Mouse (Mus musculus) lung, embryonic 15.5 days (tissue): ENCODE results near the gene Brd1. TPM values are rescaled to one million over a fixed set of nuclear protein-coding genes. Genes with fewer than 3 reads are reported as not detected.
"Not testable (repeated sequence)": the region's sequence is repeated elsewhere in the genome, so short reads cannot be mapped to it uniquely, and the experiment has no call there.

Experiments
- ATAC-seq: fragments of 200-750 bp; cut with Nextera tagmentation; 2 replicates; pipeline ENCODE4 v1.8.0; 2017; ENCODE audit warnings: moderate number of reproducible peaks, borderline replicate concordance; ENCODE audit not compliant: low FRiP score, low TSS enrichment; ENCODE audit errors: extremely low read depth
- H3K27ac ChIP-seq: fragments of 300-500 bp; sonication (generic); 2 replicates; pipeline ENCODE4 v1.5.1; 2015; ENCODE audit warnings: moderate library complexity, mild to moderate bottlenecking, inconsistent platforms
- H3K27me3 ChIP-seq: fragments of 300-500 bp; sonication (generic); 2 replicates; pipeline ENCODE4 v1.6.1; 2015; ENCODE audit warnings: inconsistent platforms
- H3K36me3 ChIP-seq: fragments of 300-500 bp; sonication (generic); 2 replicates; pipeline ENCODE4 v1.6.1; 2015; ENCODE audit warnings: inconsistent platforms
- H3K4me1 ChIP-seq: fragments of 300-500 bp; sonication (generic); 2 replicates; pipeline ENCODE4 v1.6.1; 2015; ENCODE audit warnings: inconsistent platforms
- H3K4me2 ChIP-seq: fragments of 300-500 bp; sonication (generic); 2 replicates; pipeline ENCODE4 v1.6.1; 2015; ENCODE audit warnings: inconsistent platforms, mild to moderate bottlenecking, moderate library complexity
- H3K4me3 ChIP-seq: fragments of 300-500 bp; sonication (generic); 2 replicates; pipeline ENCODE4 v1.5.1; 2015; ENCODE audit warnings: mild to moderate bottlenecking, inconsistent platforms
- H3K9ac ChIP-seq: fragments of 300-500 bp; sonication (generic); 2 replicates; pipeline ENCODE4 v1.6.1; 2015; ENCODE audit warnings: inconsistent platforms
- H3K9me3 ChIP-seq: fragments of 300-500 bp; sonication (generic); 2 replicates; pipeline ENCODE4 v1.6.1; 2016; ENCODE audit warnings: inconsistent platforms
- WGBS: fragments of 180-500 bp; shearing (Covaris S2); methylation state at CpG from one replicate; pipeline ENCODE4 v1.1.7; 2015; 5-methylcytosine and 5-hydroxymethylcytosine counted together
- polyA plus RNA-seq: library from polyadenylated mRNA; unstranded; fragments of >200 nt; fragmentation: Nextera tagmentation; extraction: Ambion mirVana; gene quantifications from 2 replicates; pipeline ENCODE4 v1.2.1, GENCODE M21; 2015

Gene Brd1
- polyA plus RNA-seq, 1 experiment from 2014 or later, result 19.9 TPM

GRCm38 (mm10) chr15:88725036-88725435 lies 9.0 kb downstream of the Brd1 start:
- Histone ChIP-seq H3K27ac (no peak overlapping the region), H3K27me3 (no peaks in the 10 kb centered on the region), H3K4me2 (no peak overlapping the region), H3K9ac (no peak overlapping the region), H3K36me3 (peaks cover 80% of the 10 kb centered on the region), H3K4me1 (no peaks in the 10 kb centered on the region), H3K4me3 (no peak overlapping the region), H3K9me3 (no peaks in the 10 kb centered on the region)
- 91% methylated on average over 5 of the region's 5 CpGs for WGBS
- no peak for ATAC-seq

- peaks cover 77% of the 10 kb centered on the region for H3K36me3 ChIP-seq
These were observed 9.7 kb downstream of the Brd1 start for GRCm38 (mm10) chr15:88724311-88724710.

GRCm38 (mm10) chr15:88723205-88723604 lies 10.8 kb downstream of the Brd1 start:
- Histone ChIP-seq H3K27ac (no peak overlapping the region), H3K9me3 (no peaks in the 10 kb centered on the region), H3K4me1 (no peaks in the 10 kb centered on the region), H3K4me3 (no peak overlapping the region), H3K4me2 (no peak overlapping the region), H3K36me3 (peaks cover 77% of the 10 kb centered on the region), H3K9ac (no peak overlapping the region), H3K27me3 (no peaks in the 10 kb centered on the region)
- WGBS, result 88% methylated on average over 6 of the region's 6 CpGs
- ATAC-seq, result no peak

More at GRCm38 (mm10) chr15:88724311-88724710, 9.7 kb downstream of the Brd1 start:
- ATAC-seq, result no peak
- Histone ChIP-seq H3K27ac (no peak overlapping the region), H3K4me1 (no peaks in the 10 kb centered on the region), H3K9ac (no peak overlapping the region), H3K9me3 (no peaks in the 10 kb centered on the region), H3K4me3 (no peak overlapping the region), H3K27me3 (no peaks in the 10 kb centered on the region), H3K4me2 (no peak overlapping the region)
- WGBS, result 72% methylated on average over 7 of the region's 7 CpGs

- no peak for ATAC-seq
- H3K9me3 ChIP-seq, result no peaks in the 10 kb centered on the region
- H3K4me3 ChIP-seq, result no peak overlapping the region
- H3K4me1 ChIP-seq, result no peaks in the 10 kb centered on the region
- 74% methylated on average over 9 of the region's 9 CpGs for WGBS
- peaks cover 84% of the 10 kb centered on the region for H3K36me3 ChIP-seq
- no peak overlapping the region for H3K9ac ChIP-seq
- no peak overlapping the region for H3K4me2 ChIP-seq
- no peak overlapping the region for H3K27ac ChIP-seq
- H3K27me3 ChIP-seq, result no peaks in the 10 kb centered on the region
These were observed 16.8 kb downstream of the Brd1 start for GRCm38 (mm10) chr15:88717239-88717638.

GRCm38 (mm10) chr15:88716350-88716749 lies 17.7 kb downstream of the Brd1 start:
- H3K4me1 ChIP-seq, result no peaks in the 10 kb centered on the region
- H3K4me2 ChIP-seq, result no peak overlapping the region
- H3K36me3 ChIP-seq, result peaks cover 84% of the 10 kb centered on the region
- no peak overlapping the region for H3K27ac ChIP-seq
- H3K9ac ChIP-seq, result no peak overlapping the region
- no peaks in the 10 kb centered on the region for H3K27me3 ChIP-seq
- no peaks in the 10 kb centered on the region for H3K9me3 ChIP-seq
- no peak for ATAC-seq
- no peak overlapping the region for H3K4me3 ChIP-seq

GRCm38 (mm10) chr15:88714021-88714589 lies 19.9 kb downstream of the Brd1 start:
- ATAC-seq, result no peak
- no peaks in the 10 kb centered on the region for H3K27me3 ChIP-seq
- H3K9ac ChIP-seq, result no peak overlapping the region
- 63% methylated on average over 6 of the region's 6 CpGs for WGBS
- no peaks in the 10 kb centered on the region for H3K9me3 ChIP-seq
- H3K27ac ChIP-seq, result no peak overlapping the region
- H3K4me1 ChIP-seq, result no peaks in the 10 kb centered on the region
- H3K4me3 ChIP-seq, result no peak overlapping the region
- H3K36me3 ChIP-seq, result peaks cover 95% of the 10 kb centered on the region
- no peak overlapping the region for H3K4me2 ChIP-seq

- Histone ChIP-seq H3K9me3 (no peaks in the 10 kb centered on the region), H3K36me3 (peaks cover 95% of the 10 kb centered on the region), H3K9ac (no peak overlapping the region), H3K27me3 (no peaks in the 10 kb centered on the region), H3K4me2 (no peak overlapping the region), H3K27ac (no peak overlapping the region), H3K4me1 (no peaks in the 10 kb centered on the region), H3K4me3 (no peak overlapping the region)
- ATAC-seq, result no peak
- 89% methylated on average over 15 of the region's 15 CpGs for WGBS
These were observed 21.5 kb downstream of the Brd1 start for GRCm38 (mm10) chr15:88712501-88712900.

- H3K27me3 ChIP-seq, result no peaks in the 10 kb centered on the region
- no peaks in the 10 kb centered on the region for H3K9me3 ChIP-seq
- no peak for ATAC-seq
- no peak overlapping the region for H3K27ac ChIP-seq
- no peak overlapping the region for H3K4me2 ChIP-seq
- no peaks in the 10 kb centered on the region for H3K4me1 ChIP-seq
- 94% methylated on average over 5 of the region's 5 CpGs for WGBS
- no peak overlapping the region for H3K4me3 ChIP-seq
- no peak overlapping the region for H3K9ac ChIP-seq
- peaks cover 99% of the 10 kb centered on the region for H3K36me3 ChIP-seq
These were observed 24.2 kb downstream of the Brd1 start for GRCm38 (mm10) chr15:88709878-88710277.

GRCm38 (mm10) chr15:88708657-88709511 lies 25.1 kb downstream of the Brd1 start:
- H3K4me3 ChIP-seq, result no peak overlapping the region

GRCm38 (mm10) chr15:88708204-88708603 lies 25.8 kb downstream of the Brd1 start:
- Histone ChIP-seq H3K9ac (no peak overlapping the region), H3K9me3 (no peaks in the 10 kb centered on the region), H3K4me1 (no peaks in the 10 kb centered on the region), H3K4me2 (no peak overlapping the region), H3K27ac (no peak overlapping the region), H3K27me3 (no peaks in the 10 kb centered on the region), H3K4me3 (no peak overlapping the region), H3K36me3 (peaks cover 97% of the 10 kb centered on the region)
- ATAC-seq, result no peak
- WGBS, result 91% methylated on average over 5 of the region's 5 CpGs

More at GRCm38 (mm10) chr15:88708657-88709511, 25.1 kb downstream of the Brd1 start:
- no peaks in the 10 kb centered on the region for H3K4me1 ChIP-seq
- no peak overlapping the region for H3K9ac ChIP-seq
- no peaks in the 10 kb centered on the region for H3K27me3 ChIP-seq
- H3K27ac ChIP-seq, result no peak overlapping the region
- ATAC-seq, result no peak
- peaks cover 97% of the 10 kb centered on the region for H3K36me3 ChIP-seq
- no peak overlapping the region for H3K4me2 ChIP-seq
- 83% methylated on average over 13 of the region's 13 CpGs for WGBS
- H3K9me3 ChIP-seq, result no peaks in the 10 kb centered on the region

GRCm38 (mm10) chr15:88706987-88707386 lies 27.0 kb downstream of the Brd1 start:
- not testable (repeated sequence) for H3K27ac ChIP-seq, H3K4me1 ChIP-seq, H3K4me3 ChIP-seq, ATAC-seq, H3K9me3 ChIP-seq, H3K4me2 ChIP-seq, H3K9ac ChIP-seq, H3K27me3 ChIP-seq
- 70% methylated on average over 13 of the region's 13 CpGs for WGBS
- peaks cover 93% of the 10 kb centered on the region for H3K36me3 ChIP-seq

- H3K4me2 ChIP-seq, result no peak overlapping the region
- H3K9me3 ChIP-seq, result no peaks in the 10 kb centered on the region
- no peak overlapping the region for H3K9ac ChIP-seq
- 88% methylated on average over 6 of the region's 6 CpGs for WGBS
- no peak for ATAC-seq
- no peaks in the 10 kb centered on the region for H3K4me1 ChIP-seq
- H3K36me3 ChIP-seq, result peaks cover 90% of the 10 kb centered on the region
- no peak overlapping the region for H3K27ac ChIP-seq
- no peaks in the 10 kb centered on the region for H3K27me3 ChIP-seq
- no peak overlapping the region for H3K4me3 ChIP-seq
These were observed 27.7 kb downstream of the Brd1 start for GRCm38 (mm10) chr15:88706320-88706719.
